Mouse (Mus musculus): ENCODE results near the gene Ackr2.

Gene Ackr2

DNA sequence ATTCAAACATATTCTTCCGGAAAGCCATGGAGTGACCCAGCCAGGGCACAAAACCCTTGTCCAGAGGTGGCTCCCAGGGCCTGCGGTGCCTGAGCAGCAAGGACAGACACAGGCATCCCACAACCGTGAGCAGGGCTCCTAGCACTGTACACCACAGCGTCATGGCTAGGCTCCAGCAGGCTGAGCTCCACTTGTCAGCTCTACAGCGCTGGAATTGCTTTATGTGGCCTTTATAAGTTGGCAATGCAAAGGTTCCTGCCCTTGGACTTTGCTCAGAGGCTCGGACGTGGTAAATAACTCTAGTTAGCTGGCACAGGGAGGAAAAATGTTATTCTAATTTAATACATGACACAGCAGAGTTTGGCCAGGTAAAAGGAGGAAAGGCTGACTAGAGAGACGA lies 17.9 kb downstream of the Ackr2 start, which contains the start of gene Cyp8b1:
Gene Cyp8b1 (minus strand): TSS at position 204 of the 400 bp plus-strand sequence.
- DNase-seq (ENCODE audit: low spot score in 2 of 2) = no peak

DNA sequence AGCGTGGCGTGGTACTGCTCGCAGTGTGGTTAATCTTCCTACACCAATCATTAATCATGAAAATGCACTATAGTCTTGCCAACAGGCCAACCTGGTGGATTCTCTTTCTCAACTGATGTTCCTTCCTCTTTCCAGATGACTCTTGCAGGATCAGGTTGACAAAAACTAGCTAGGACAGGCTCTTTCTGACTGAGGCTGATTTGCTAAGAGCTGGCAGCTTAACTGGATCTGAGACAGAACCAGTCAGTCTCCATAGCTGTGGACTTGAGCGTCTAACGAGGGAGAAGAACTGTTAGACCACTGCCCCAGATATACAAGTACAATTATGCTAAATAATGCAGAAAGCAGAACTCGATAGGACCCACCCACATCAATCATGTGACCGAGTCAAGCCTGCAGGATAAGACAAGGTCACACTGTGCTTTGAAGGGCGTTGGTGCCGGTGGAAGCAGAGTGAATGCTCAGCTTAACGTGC lies 20.9 kb downstream of the Ackr2 start:
- DNase-seq (ENCODE audit: low spot score in 2 of 2) = peak in 1 of 2 experiments; percentile 15

GRCm38 (mm10) chr9:121923443-121923842 lies 25.3 kb downstream of the Ackr2 start:
- DNase-seq (ENCODE audit: low spot score in 2 of 2) = no peak

- no peak for DNase-seq (ENCODE audit: low spot score in 2 of 2)
Observed at GRCm38 (mm10) chr9:121923906-121924305, 25.8 kb downstream of the Ackr2 start.

DNA sequence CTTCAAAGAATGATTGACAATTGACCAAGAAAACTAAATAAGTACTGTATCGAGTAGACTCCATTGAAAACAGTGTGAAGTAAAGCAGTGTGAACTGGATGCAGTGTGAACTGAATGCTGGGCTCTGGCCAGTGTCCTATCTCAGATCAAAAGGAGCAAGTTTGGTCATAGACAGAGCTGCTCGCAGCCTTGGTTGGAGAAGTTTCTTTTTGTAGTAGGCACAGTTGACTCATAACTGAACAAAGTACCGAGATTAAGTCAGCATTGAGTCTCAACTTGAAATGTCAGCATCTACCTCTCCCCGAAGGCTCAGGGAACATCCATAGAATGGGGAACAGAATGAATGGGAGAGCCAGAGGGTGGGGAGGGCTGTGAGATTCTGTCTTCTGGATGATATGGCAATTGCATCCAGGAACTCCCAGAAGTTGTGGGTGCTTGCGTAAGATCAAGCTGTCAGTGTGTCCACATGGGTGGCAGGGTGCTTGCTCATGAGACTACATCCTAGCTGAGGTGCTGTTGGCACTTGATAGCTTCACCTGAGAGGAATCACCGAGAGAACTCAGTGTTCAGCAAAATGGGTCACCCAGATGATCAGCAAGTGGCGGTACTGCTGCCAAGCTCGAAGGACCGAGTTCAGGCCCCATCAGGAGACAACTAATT lies 26.9 kb downstream of the Ackr2 start:
- peak in 1 of 2 experiments; percentile 8 for DNase-seq (ENCODE audit: low spot score in 2 of 2)

- no peak for DNase-seq (ENCODE audit: low spot score in 2 of 2)
Observed at GRCm38 (mm10) chr9:121925959-121926358, 27.8 kb downstream of the Ackr2 start.

DNA sequence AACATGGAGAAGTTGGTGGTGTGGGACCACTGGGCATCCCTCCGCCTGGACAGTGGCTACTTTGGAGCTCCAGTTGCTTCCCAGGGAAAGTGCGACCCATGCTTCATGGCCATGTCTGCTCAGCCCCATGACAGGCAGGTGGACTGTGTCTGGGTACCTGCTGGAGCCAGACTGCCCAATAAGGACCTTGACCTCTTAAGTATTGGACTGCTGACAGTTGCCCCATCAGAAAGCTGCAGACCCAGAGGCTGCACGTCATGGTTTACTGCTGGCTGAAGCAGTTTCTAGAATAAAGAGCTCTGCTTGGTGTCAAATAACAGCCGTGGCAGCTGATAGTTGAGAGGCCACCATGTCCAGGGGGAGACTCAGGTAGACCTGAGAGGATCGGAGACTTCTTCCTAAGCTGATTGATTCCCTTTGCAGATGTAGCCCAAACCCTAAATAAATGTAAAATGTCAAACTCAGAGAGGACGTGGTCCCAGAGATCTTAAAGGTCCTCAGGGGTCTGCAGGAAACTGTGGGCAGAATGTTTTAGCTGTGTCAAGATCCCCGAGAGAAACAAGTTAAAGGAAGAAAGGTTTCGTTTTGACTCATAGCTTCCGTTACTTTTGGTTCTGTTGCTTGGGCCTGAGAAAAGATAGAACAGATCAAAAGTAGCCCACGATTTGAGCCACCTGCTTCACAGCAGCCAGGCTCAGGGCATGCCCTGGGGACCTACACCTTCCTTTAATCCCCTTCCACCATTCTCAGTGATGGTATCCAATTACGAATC lies 28.7 kb downstream of the Ackr2 start:
- DNase-seq (ENCODE audit: low spot score in 2 of 2) = no peak

DNA sequence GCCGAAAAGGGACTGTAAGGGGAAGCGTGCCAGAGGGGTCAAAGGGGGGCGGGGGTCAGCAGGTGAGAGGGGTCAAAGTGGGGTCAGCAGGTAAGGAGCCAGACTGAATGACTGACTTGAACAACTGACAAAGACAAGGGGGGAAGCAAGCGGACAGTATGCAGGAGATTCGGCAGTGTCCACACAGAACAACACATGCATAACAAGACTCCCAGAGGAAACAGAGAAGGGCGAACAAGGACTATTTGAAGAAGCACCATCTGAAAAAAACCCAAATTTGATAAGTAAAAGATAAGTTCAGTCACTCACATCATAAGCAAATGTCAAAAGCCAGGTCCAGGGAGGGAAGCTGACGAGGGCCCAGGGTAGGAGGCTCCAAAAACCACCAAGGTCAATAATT lies 29.6 kb downstream of the Ackr2 start:
- DNase-seq (ENCODE audit: low spot score in 2 of 2) = no peak

GRCm38 (mm10) chr9:121928498-121928897 lies 30.3 kb downstream of the Ackr2 start:
- DNase-seq (ENCODE audit: low spot score in 2 of 2) = peak; percentile 67 to 76

DNA sequence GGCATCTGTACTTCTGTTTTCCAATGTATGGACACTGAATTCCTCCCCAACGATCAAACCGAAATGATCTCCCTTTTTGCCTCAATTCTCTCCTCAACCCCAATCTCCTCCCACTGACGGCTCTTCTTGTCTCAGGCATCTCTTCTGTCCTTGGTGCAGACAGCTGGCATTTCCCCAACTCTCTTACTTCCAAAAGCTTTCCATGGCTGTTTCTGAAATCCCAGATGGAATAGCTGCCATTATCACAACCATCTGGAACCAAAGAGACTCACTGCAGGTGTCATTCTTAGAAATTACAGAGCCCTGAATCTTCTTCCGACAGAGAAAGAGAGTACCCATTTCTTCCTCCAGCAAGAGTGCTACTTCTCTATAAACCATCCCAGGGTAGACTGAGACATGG lies 36.7 kb downstream of the Ackr2 start:
- DNase-seq (ENCODE audit: low spot score in 2 of 2) = no peak

- DNase-seq (ENCODE audit: low spot score in 2 of 2) = no peak
Observed at GRCm38 (mm10) chr9:121936952-121937351, 38.8 kb downstream of the Ackr2 start.

GRCm38 (mm10) chr9:121937451-121937864 lies 39.3 kb downstream of the Ackr2 start:
- DNase-seq (ENCODE audit: low spot score in 2 of 2) = no peak

DNA sequence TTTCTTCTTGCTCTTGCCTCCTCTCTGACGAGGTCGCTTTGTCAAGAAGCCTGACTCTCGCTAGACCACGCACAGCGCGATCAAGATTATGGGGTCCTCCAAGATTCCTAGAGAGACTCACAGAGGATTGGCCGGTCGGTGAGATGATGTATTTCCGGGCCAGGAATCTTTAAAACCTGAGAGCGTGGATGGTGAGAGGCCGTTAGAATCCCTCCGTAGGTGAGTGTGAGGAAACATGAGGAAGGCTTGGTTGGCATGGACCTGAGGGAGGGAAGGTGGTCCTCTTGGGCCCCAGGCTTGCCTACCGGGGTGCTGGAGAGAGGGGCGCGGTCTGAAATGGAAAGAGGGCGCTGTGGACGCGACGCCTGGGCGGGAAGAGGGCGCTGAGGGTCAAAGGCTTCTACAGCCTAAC lies 39.8 kb downstream of the Ackr2 start:
- DNase-seq (ENCODE audit: low spot score in 2 of 2) = peak in 1 of 2 experiments; percentile 42

DNA sequence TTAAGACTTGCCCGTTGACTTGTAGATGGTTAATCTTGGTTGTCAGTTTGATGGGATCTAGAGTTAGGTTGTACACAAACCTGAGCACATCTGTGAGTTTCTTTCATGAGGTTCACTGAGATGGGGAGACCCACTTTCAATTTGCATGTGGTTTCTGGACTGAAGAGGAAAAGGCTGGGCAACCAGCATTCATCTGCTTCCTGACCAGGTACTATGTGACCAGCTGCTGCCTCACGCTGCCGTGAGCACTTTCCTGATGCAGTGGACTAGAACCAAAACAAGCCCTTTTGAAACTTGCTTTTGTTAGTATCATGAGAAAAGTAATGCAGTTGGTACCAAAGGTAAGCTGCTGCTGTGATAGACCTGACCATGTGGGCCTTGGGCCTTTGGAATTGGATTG lies 44.9 kb downstream of the Ackr2 start:
- no peak for DNase-seq (ENCODE audit: low spot score in 2 of 2)

DNA sequence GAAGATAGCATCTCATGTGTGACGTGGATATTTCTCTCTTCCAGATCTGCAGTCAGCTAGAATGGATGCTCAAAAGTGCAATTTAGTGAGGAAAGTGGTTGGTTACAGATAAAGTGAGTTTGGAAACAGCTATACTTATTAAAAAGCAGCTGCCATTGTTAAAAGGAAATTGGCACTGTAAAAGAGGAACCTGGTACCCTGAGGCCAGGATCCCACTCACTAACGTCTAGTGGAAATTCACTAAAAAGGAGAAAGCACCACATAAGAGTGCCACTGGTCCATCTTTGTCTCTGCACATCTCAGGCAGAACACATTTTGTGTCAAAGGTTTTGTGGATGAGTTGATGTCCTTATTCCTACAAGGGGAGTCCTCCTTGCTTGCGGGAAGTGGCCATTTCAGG lies 45.5 kb downstream of the Ackr2 start:
- DNase-seq (ENCODE audit: low spot score in 2 of 2) = no peak

DNA sequence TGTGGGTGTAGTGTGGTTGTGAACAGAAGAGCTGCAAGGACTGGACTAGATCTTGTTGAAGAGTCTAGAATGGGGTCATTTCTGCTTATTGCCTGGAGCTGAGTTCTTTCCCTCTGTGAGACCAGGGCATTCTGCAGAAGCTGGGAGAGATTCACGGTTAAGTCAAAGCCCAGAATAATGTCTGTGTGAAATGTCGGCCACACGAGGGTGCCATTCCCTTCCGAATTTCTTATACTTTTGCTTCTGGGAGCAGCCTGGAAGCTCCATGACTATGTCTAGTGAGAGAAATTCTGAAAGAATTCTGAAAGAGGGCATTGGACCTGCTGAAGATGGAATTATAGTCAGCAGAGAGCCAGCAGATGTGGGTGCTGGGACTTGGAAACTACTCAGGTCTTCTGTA lies 49.6 kb downstream of the Ackr2 start:
- peak; percentile 81 to 87 for DNase-seq (ENCODE audit: low spot score in 2 of 2)

GRCm38 (mm10) chr9:121948431-121948830 lies 50.3 kb downstream of the Ackr2 start:
- no peak for DNase-seq (ENCODE audit: low spot score in 2 of 2)

DNA sequence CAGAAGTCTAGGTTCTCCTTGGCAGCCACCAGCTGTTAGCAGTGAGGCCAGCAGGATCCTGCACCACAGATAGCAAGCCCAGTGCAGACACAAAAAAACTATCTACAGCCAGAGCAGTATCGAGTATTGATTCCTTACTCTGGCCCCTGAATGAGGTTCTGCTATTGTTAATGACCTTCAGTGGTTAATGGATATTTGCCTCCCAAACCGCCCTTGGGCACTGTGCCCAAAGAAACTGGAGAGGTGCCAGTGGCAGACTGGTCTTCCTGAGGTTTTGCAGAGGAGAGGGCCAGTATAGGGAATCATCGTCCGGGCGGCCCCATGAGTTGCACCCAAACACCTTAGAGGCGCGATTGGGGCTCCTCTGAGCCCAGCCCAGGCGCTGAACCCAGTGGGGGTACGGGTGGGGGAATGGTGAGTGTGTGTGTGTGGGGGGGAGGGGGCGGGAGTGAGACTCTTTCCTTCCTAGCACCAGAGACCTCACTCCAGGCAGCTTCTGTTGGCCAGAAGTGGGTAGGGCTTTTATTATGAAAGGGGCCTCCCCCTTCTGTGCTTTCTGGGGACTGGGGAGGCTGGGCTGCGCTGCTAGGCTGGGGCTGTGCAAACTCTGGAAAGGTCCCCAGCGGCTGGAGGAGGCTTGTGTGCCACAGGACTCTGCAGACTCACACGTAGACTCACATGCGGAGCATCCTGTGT lies 52.4 kb downstream of the Ackr2 start, which contains the start of gene Fam198a:
Gene Fam198a (plus strand): TSS at position 571 of the 696 bp plus-strand sequence.
- peak; percentile 66 to 80 for DNase-seq (ENCODE audit: low spot score in 2 of 2)

DNA sequence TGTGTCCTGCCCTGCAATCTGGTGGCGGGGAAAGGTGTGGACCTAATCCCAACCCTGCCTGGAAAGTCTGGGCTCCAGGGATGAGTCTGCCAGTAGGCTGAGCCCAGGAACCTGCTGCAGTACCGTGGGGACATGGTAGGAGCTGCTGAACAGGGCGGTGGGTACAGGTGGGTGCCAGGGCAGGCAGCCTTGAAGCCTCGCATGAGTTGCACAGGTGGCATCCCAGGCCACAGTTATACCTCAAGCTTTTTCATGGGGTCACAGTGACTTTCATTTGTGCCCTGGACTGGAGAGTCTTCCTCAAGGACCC lies 52.9 kb downstream of the Ackr2 start:
- no peak for DNase-seq (ENCODE audit: low spot score in 2 of 2)

- no peak for DNase-seq (ENCODE audit: low spot score in 2 of 2)
Observed at GRCm38 (mm10) chr9:121952596-121952995, 54.4 kb downstream of the Ackr2 start.

DNA sequence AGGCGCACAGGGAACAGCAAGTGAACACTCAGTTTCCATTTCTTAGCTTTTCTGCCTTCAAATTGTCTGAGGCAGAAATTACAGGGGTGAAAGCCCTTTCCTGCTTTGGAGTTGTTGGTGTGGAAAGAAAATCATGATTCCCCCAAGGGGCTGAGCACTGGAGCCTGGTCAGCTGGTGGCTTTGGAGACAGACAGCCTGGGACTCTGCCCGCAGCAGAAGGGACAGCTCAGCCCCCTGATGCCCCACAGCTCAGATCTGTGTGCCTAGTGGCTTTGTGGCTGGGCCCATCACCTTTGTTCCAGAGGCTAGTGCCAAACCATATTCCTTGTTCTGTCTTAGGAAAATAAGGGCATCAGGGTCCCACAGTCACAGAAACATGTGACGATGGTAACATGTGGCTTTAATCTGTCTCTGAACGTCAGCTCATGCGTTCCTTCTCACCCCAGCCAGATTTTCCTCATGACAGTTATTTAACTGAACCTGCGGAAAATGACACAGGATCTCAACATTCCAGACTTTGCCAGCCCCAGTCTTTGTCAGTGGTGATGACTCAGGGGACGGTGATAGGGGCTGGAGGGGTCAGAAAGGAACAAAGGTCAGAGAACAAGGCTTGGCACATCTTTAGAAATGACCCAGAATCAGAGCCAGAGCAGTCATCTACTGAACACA lies 61.9 kb downstream of the Ackr2 start:
- no peak for DNase-seq (ENCODE audit: low spot score in 2 of 2)
